Mouse (Mus musculus) left cerebral cortex, adult 11 months (tissue): ENCODE measurements at regions not wholly inside any gene's neighbourhood (a gene's known extent, or its start where the extent isn't known, plus 50 kb on each side); places are given as distances from the start of the nearest gene placed in this dataset.
A peak's percentile ranks its signal among the peaks of the same experiment; 100 is the strongest.

ENCODE experiments used
- DNase-seq: peaks from one replicate; pipeline ENCODE4 v3.0.0; 2022; ENCODE audit warnings: low spot score

DNA sequence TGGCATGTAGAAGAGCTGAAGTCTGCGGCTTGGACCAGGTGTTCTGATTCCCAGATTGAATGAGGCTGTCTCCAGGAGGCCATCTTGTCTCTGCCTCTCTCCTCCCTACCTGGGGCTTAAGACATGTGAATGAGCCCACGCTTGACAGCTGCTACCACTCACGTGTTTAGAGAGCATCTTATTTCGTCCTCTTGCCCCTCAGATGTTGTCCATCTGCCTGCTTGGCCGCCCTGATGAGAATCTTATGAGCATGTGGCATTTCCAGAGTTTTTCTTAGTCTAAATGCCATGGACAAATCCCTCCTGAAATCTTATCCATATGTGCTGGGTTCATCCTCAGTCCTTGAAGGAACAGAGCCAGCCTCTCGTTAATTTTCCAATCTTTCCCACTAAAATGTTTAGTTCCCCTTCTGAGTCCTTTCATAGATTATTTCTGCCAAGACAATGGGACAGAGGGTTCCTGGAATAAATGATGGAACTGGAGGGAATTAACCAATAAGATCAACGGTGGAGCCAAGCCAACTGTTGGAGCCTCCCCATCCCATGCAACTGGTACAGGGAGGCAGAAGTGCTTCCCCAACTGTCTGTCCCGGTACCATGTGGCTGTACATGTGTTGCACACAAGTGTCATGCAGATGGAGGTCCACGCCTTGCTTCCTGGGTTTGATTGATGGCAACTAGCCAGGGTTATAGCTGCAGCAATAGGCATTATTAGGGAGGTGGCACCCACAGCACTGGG, 89.2 kb upstream of the Irf2bp2 start:
- no peak for DNase-seq

GRCm38 (mm10) chr8:126681948-126682651, 88.3 kb upstream of the Irf2bp2 start:
- no peak for DNase-seq

GRCm38 (mm10) chr8:126678004-126678751, 84.4 kb upstream of the Irf2bp2 start:
- DNase-seq, result no peak

DNA sequence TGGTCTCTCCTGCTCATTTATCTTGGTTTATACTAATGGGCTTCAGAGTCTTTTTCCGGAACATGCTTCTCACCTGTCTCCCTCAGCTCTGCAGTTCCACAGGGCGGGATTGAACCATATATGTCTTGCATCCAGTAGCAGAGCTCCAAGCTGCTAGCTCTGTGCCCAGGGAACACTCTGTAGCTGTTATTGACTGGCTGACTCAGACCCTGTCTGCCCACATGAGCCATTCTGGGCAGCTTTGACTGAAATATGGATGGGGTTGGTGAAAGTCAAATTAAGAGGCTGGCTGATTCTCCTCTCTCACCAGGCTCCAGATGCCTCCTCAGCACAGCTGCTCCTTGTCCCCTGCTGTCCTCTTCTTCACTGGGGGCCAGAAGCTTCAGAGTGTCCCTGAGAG, 81.4 kb upstream of the Irf2bp2 start:
- no peak for DNase-seq

GRCm38 (mm10) chr8:126673038-126673740, 79.4 kb upstream of the Irf2bp2 start:
- no peak for DNase-seq

DNA sequence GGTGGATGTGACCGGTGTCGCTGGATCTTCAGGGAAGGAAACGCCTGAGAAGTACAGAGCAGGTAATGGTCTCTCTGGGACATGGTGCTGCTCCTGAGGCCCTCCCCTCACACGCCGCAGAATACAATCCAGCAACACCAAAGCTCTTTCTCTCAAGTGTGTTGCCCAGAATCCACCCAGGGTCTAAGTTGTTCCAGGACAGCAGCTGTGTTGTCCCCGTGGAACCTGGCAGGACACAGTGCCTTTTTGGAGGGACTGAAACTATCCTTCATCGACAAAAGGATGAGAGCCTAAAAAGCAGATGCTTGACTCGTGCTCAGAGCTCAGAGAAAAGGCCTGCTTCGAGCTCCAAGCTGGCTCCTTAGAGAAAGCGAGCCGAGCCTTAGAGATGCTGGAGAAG, 77.8 kb upstream of the Irf2bp2 start:
- DNase-seq, result no peak

- no peak for DNase-seq
Observed at GRCm38 (mm10) chr8:126669919-126670318, 76.1 kb upstream of the Irf2bp2 start.

DNA sequence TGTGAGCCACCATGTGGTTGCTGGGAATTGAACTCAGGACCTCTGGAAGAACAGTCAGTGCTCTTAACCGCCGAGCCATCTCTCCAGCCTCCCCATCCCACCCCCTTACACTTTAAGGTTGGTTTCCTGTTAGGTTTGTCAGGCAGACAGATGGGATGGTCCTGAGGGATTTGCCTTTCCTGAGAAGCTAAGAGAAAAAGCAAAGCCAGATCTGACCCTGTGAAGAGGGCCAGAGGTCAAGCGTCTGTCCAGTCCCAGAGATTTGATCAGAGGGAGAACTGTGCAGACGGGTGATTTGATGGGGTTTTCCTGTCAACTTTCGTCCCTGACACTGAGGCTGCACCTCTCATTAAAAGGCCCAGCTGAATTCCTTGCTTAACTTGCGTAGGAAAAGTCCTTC, 75.4 kb upstream of the Irf2bp2 start:
- no peak for DNase-seq

GRCm38 (mm10) chr8:126668657-126669025, 74.9 kb upstream of the Irf2bp2 start:
- no peak for DNase-seq

GRCm38 (mm10) chr8:126667721-126668656, 74.2 kb upstream of the Irf2bp2 start:
- peak; percentile 81 for DNase-seq

GRCm38 (mm10) chr8:126667086-126667720, 73.4 kb upstream of the Irf2bp2 start:
- no peak for DNase-seq

GRCm38 (mm10) chr8:126666327-126667085, 72.7 kb upstream of the Irf2bp2 start:
- peak; percentile 99 for DNase-seq

DNA sequence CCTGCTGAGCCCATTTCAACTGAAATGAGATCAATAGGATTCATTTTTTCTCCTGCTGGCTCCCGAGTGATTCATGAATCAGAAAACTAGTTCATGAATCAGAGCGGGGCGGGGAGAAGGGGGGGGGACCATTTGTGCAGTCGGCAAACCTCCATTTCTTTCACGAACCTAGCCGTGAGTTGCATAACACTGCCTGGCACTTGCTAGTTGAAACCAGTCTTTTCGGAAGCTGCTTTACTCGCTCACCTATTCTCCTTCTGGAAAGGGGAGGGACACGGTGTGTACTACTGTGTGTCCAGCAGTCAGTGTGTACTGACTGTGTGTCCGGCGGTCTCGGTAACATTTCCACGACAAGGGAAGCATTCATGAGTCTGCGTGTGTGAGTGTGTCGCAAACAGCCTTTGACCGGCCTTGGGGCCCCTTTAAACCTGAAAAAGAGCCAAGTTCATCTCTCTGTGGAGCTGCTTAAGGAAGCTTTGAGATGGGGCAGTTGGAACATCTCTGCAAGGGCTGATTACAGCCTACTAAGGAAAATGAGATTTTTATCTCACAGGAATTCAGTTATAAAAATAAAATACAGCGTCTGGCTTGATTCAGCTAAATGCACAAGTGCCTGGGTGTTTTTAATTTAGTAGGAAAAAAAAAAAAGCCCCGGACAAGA, 71.9 kb upstream of the Irf2bp2 start:
- peak; percentile 64 for DNase-seq

GRCm38 (mm10) chr8:126664891-126665290, 71.1 kb upstream of the Irf2bp2 start:
- DNase-seq, result no peak

DNA sequence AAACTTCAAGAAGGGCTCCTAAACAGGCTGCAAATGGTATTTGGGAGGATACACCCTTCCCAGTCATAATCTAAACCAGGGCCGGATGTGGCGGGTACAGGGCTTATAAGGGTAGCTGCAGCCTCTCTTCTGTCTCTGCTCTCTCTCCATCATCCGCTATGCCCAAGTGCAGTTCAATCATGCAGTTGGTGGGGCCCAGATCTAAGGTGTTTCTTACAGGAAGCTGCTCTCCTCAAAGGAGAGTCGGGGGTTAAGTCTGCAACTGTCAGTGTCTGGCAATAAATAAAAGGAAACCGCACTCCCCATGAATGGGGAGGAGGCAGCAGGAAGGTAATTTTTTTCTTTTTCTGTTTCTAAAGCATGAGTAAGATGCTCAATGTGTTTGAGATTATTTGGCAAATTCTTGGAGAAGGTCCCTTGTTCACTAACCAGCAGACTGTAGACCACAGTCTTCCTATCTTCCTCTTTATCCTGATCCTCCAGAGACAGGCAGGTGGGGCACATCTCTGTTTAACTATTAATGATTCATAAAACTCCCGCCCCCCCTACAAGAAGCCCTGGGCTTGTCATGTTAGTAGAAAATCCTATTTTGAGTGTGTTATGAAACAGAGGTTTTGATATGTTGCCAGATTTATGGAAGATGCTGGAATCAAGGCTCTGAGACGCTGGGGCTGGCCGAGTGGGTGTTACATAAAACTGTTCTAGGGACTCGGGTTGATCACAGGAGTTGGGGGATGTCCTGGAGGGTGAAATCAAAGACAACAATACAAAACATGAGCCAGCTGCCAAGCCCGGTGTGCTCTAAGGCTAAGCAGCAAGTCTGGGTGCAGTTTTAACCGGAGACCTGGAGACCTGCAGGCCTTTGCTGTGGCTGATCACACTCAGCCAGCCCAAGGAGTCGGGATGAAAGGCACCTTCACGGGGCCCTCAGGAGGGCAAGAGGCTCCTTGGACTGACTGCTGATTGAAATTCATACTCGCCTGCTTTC, 69.3 kb upstream of the Irf2bp2 start:
- no peak for DNase-seq

DNA sequence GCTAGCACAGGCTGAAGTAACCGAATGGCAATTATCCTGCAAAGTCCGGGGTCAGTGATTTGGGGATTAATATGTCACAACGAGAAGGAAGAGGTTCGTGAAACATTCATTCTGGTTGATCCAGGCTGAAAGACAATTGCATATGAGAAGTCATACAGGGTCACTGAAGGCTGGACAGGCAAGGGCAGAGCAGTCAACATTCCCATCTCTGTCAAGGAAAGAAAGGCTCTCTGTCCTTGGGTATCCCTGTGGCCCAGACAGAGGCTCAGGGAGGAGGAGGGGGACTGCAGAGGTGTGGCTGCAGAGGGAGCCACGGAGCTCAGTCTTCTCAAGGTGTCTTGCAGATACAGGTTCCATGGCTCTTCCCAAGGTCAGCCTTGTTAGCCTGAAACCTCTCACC, 68.4 kb upstream of the Irf2bp2 start:
- DNase-seq, result no peak

DNA sequence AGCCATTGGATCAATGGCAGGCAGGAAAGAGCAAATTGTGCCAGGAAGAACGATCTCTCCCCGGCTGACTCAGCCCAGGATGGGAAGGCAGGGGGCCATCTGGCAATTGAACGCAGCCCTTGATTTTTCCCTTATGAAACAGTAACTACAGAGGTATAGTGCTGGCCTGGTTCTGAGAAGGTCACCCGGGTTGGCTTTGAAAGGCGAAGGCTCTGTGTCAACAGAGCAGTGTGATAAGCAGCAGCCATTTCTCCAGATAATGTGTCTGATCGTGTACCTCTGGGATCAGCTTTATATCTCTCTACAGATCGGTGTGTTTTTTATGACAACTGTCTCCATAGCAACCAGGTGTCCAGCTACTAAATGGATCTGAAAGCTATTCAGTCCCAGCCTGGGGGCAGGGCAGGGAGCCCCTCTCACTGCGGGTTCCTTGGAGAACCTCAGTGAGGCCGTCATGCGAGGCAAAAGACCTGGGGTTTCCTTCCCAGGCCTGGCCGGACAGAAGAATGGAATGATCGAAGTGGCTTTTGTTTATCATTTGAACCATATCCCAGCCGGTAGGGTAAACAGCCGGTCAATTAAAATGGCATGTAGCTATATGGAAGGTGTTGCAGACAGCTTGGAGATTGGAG, 67.8 kb upstream of the Irf2bp2 start:
- DNase-seq, result no peak
